22 mouse cellular contexts compared by ENCODE assay signal in genomic region chr12:85757074-85757473, GRCm38 (mm10). TPM values are rescaled to one million over a fixed set of nuclear protein-coding genes. Genes with fewer than 3 reads are reported as not detected.
DNase-seq lines count a peak whose midpoint lies in the region; ATAC-seq and TF ChIP-seq lines count a peak whose summit lies in the region.
"Had no signal": no experiment of that assay in that cellular context is flagged by ENCODE, and none has a peak within 500 bp of the region (broad histone marks: within the 10 kb centered on the region; RNA-seq: fewer than 3 reads in every experiment).

No protein-coding gene starts in this region.

- ATAC-seq in heart, embryonic 11.5 days (replicated peaks; ENCODE audit: insufficient number of reproducible peaks, low FRiP score, low TSS enrichment), result no peak
- no peak for ATAC-seq in lung, postnatal 0 days
- ATAC-seq: forebrain, embryonic 13.5 days; forebrain, embryonic 15.5 days had no signal

- TF ChIP-seq EP300 in heart, adult 2 months (IDR thresholded peaks at IDR 0.05; ENCODE audit: insufficient read depth, low read depth, low read length), result no peak
- TF ChIP-seq EP300 in lung, postnatal 0 days (IDR thresholded peaks at IDR 0.05), result no peak

- no peak for TF ChIP-seq POLR2A in heart, adult 2 months (IDR thresholded peaks at IDR 0.05; ENCODE audit: insufficient read depth, low read depth, low read length)
- TF ChIP-seq POLR2A in cortical plate, adult 2 months (IDR thresholded peaks at IDR 0.05; ENCODE audit: extremely low read depth, insufficient read depth, low read length), result no peak

- no peak overlapping the region for H3K4me2 ChIP-seq in heart, embryonic 11.5 days
- H3K4me2 ChIP-seq in lung, postnatal 0 days (replicated peaks; ENCODE audit: low read depth, low read length), result no peak overlapping the region
- H3K4me2 ChIP-seq: embryonic facial prominence, embryonic 12.5 days; forebrain, embryonic 13.5 days; forebrain, embryonic 15.5 days had no signal

- peak; percentile 25 to 38 for DNase-seq in heart, adult 18-20 months
- DNase-seq in heart, adult 9 months (ENCODE audit: low spot score in 2 of 2), result peak; percentile 9 to 21
- no peak for DNase-seq in heart, adult 2 months
- peak; percentile 27 for DNase-seq in lung, postnatal 0 days (ENCODE audit: low spot score)
- no peak for DNase-seq in lung, postnatal 36 days
- no peak for DNase-seq in frontal cortex, postnatal 14 days (ENCODE audit: low spot score in 2 of 2)
- DNase-seq: adrenal gland, adult 2 months; adrenal gland, postnatal 10 days; adrenal gland, postnatal 25 days; cerebellum, adult 11 months; cerebellum, adult 18-20 months; cerebellum, adult 8-10 months; cerebellum, adult 9-11 months; cerebellum, postnatal 14 days; cerebellum, postnatal 36 days had no signal

- no peak overlapping the region for H3K9ac ChIP-seq in heart, embryonic 11.5 days (ENCODE audit: low read depth, low read length)
- H3K9ac ChIP-seq in heart, adult 2 months (ENCODE audit: low read depth, low read length), result no peak overlapping the region
- H3K9ac ChIP-seq in lung, postnatal 0 days (replicated peaks; ENCODE audit: low read depth), result no peak overlapping the region
- H3K9ac ChIP-seq: embryonic facial prominence, embryonic 12.5 days; forebrain, embryonic 13.5 days; forebrain, embryonic 15.5 days had no signal

- no peak for TF ChIP-seq CTCF in heart, adult 2 months (IDR thresholded peaks at IDR 0.05)
- TF ChIP-seq CTCF in lung, postnatal 0 days (IDR thresholded peaks at IDR 0.05), result no peak
- TF ChIP-seq CTCF in cortical plate, adult 2 months (IDR thresholded peaks at IDR 0.05; ENCODE audit: extremely low read depth, insufficient read depth, low read length), result no peak

- intact Hi-C loops in heart, adult 2 months (cut with DNase I), result no loop called here

- peaks cover 11% of the 10 kb centered on the region; the same call in 1 of the 2 replicates for H3K4me1 ChIP-seq in heart, embryonic 11.5 days (ENCODE audit: control insufficient read depth, insufficient read depth, low read length)
- no peaks in the 10 kb centered on the region; the same call in 1 of the 2 replicates for H3K4me1 ChIP-seq in heart, adult 2 months (ENCODE audit: control insufficient read depth, insufficient read depth, low read length)
- H3K4me1 ChIP-seq in lung, postnatal 0 days (ENCODE audit: insufficient read depth, low read depth, low read length), result no peaks in the 10 kb centered on the region
- H3K4me1 ChIP-seq in cortical plate, adult 2 months (ENCODE audit: control insufficient read depth, insufficient read depth, low read length), result no peaks in the 10 kb centered on the region
- H3K4me1 ChIP-seq: embryonic facial prominence, embryonic 12.5 days; forebrain, embryonic 13.5 days; forebrain, embryonic 15.5 days had no signal

- H3K79me2 ChIP-seq in heart, adult 2 months (replicated peaks; ENCODE audit: control insufficient read depth, insufficient read depth, low read length), result no peaks in the 10 kb centered on the region

- H3K36me3 ChIP-seq in heart, embryonic 11.5 days (ENCODE audit: control insufficient read depth, insufficient read depth, low read length), result no peaks in the 10 kb centered on the region
- H3K36me3 ChIP-seq in heart, adult 2 months (ENCODE audit: control insufficient read depth, insufficient read depth, low read length), result no peaks in the 10 kb centered on the region
- H3K36me3 ChIP-seq in lung, postnatal 0 days (ENCODE audit: insufficient read depth, low read length), result no peaks in the 10 kb centered on the region
- H3K36me3 ChIP-seq: embryonic facial prominence, embryonic 10.5 days; embryonic facial prominence, embryonic 12.5 days; forebrain, embryonic 15.5 days had no signal

- no peaks in the 10 kb centered on the region for H3K27me3 ChIP-seq in heart, embryonic 11.5 days (ENCODE audit: control insufficient read depth, insufficient read depth, low read length)
- H3K27me3 ChIP-seq in heart, adult 2 months (ENCODE audit: control insufficient read depth, insufficient read depth, low read length), result no peaks in the 10 kb centered on the region
- H3K27me3 ChIP-seq in lung, postnatal 0 days (replicated peaks; ENCODE audit: insufficient read depth, low read length), result no peaks in the 10 kb centered on the region
- H3K27me3 ChIP-seq: embryonic facial prominence, embryonic 12.5 days; forebrain, embryonic 13.5 days; forebrain, embryonic 15.5 days had no signal

- no peak overlapping the region for H3K4me3 ChIP-seq in heart, embryonic 11.5 days (ENCODE audit: low read depth, low read length)
- H3K4me3 ChIP-seq in heart, adult 2 months, result no peak overlapping the region
- H3K4me3 ChIP-seq in lung, postnatal 0 days (ENCODE audit: low read depth, low read length), result no peak overlapping the region
- H3K4me3 ChIP-seq in cortical plate, adult 2 months (ENCODE audit: insufficient read depth, low read length), result no peak overlapping the region
- H3K4me3 ChIP-seq: embryonic facial prominence, embryonic 10.5 days; embryonic facial prominence, embryonic 12.5 days; forebrain, embryonic 13.5 days; forebrain, embryonic 15.5 days had no signal

- H3K9me3 ChIP-seq in heart, embryonic 11.5 days (replicated peaks; ENCODE audit: control insufficient read depth, low read length), result no peaks in the 10 kb centered on the region
- H3K9me3 ChIP-seq in lung, postnatal 0 days (ENCODE audit: low read length), result no peaks in the 10 kb centered on the region
- H3K9me3 ChIP-seq: embryonic facial prominence, embryonic 10.5 days; embryonic facial prominence, embryonic 12.5 days; forebrain, embryonic 13.5 days; forebrain, embryonic 15.5 days had no signal

- WGBS in heart, embryonic 11.5 days (ENCODE audit: insufficient replicate concordance), result 52% methylated on average over 3 of the region's 3 CpGs
- WGBS in heart, adult 2 months, result 46% methylated on average over 3 of the region's 3 CpGs
- WGBS in lung, postnatal 0 days, result 41% methylated on average over 3 of the region's 3 CpGs

- H3K27ac ChIP-seq in heart, embryonic 11.5 days (ENCODE audit: low read depth, low read length), result no peak overlapping the region
- H3K27ac ChIP-seq in heart, adult 2 months, result no peak overlapping the region
- H3K27ac ChIP-seq in lung, postnatal 0 days (ENCODE audit: low read length), result no peak overlapping the region
- peak overlapping the region; percentile 59; the same call in 1 of the 2 replicates for H3K27ac ChIP-seq in cortical plate, adult 2 months (ENCODE audit: insufficient read depth, low read length)
- H3K27ac ChIP-seq: embryonic facial prominence, embryonic 10.5 days; embryonic facial prominence, embryonic 12.5 days; forebrain, embryonic 13.5 days; forebrain, embryonic 15.5 days had no signal

RNA-seq across cellular contexts. Expression of gene Flvcr2, which starts 10.7 kb away (rescaled TPM):
- 1 to 10 TPM; 2.2 to 3.2 TPM for total RNA-seq in heart, adult 18-20 months (2021)
- 5.8 and 6.9 TPM in 2 replicates for polyA plus RNA-seq in heart, embryonic 11.5 days (2014; fragmentation: Nextera tagmentation; extraction: Ambion mirVana)
- 1 to 10 TPM; 2.0 to 2.1 TPM for total RNA-seq in heart, adult 2 months (2021)
- polyA plus RNA-seq in heart, adult 2 months (2012; rRNA removed), result 3.4 and 6.5 TPM in 2 replicates
- 23.3 and 26.8 TPM in 2 replicates for polyA plus RNA-seq in lung, postnatal 0 days (2015; fragmentation: Nextera tagmentation; extraction: Ambion mirVana)
- 3.3 and 4.3 TPM in 2 replicates for polyA plus RNA-seq in cortical plate, adult 2 months (2012; rRNA removed)
- total RNA-seq: MEL had no signal

Comparison
In these comparisons a context has a peak if more than half of its experiments do, and no peak if none do; other contexts are left out.
1. DNase-seq: peak in heart, adult 18-20 months (2 of 2), heart, adult 9 months (2 of 2) and lung, postnatal 0 days (single experiment); none in heart, adult 2 months (0 of 2), lung, postnatal 36 days (single experiment) and frontal cortex, postnatal 14 days (0 of 2).